Mouse (Mus musculus) spleen, adult 2 months (tissue): ENCODE results near the gene Grik4.

Source experiments
- CTCF ChIP-seq: fragments of 200-500 bp; IDR thresholded peaks from 2 replicates; pipeline ENCODE4 v1.5.1; 2011; ENCODE audit warnings: mild to moderate bottlenecking, inconsistent platforms; ENCODE audit not compliant: insufficient read depth, insufficient read length, insufficient replicate concordance; ENCODE audit errors: extremely low read depth
- POLR2A ChIP-seq: fragments of 200-500 bp; IDR thresholded peaks from 2 replicates; pipeline ENCODE4 v1.6.1; 2011; ENCODE audit warnings: low read depth, low read length, inconsistent platforms

GRCm38 (mm10) chr9:42831558-42831957 lies 112.7 kb downstream of the Grik4 start:
- no peak for TF ChIP-seq CTCF
- no peak for TF ChIP-seq POLR2A
